Mouse (Mus musculus) regulatory T cell (primary cell): ENCODE data around the gene Myo19.

Experiments
- in situ Hi-C: fragments of 300-600 bp; cut with MboI, MseI; formaldehyde crosslinking; loops from one replicate; pipeline ENCODE4 v1.15.1; 2025; ENCODE audit warnings: high pct_unique_total_duplicates

The Myo19 gene

GRCm38 (mm10) chr11:84886236-84886635 is 6.3 kb downstream of the Myo19 start:
- in situ Hi-C loops, result no loop called here

GRCm38 (mm10) chr11:84886767-84887511 is 7.0 kb downstream of the Myo19 start:
- in situ Hi-C loops, result no loop called here

GRCm38 (mm10) chr11:84888025-84888424 is 8.1 kb downstream of the Myo19 start:
- in situ Hi-C loops, result no loop called here

GRCm38 (mm10) chr11:84889492-84889891 is 9.5 kb downstream of the Myo19 start:
- in situ Hi-C loops, result no loop called here

- in situ Hi-C loops, result no loop called here
Observed at GRCm38 (mm10) chr11:84891705-84892104, 11.8 kb downstream of the Myo19 start.

- in situ Hi-C loops, result no loop called here
Observed at GRCm38 (mm10) chr11:84893113-84893512, 13.2 kb downstream of the Myo19 start.

GRCm38 (mm10) chr11:84904597-84905144 is 24.7 kb downstream of the Myo19 start:
- in situ Hi-C loops, result no loop called here

GRCm38 (mm10) chr11:84907081-84907480 is 27.1 kb downstream of the Myo19 start:
- in situ Hi-C loops, result no loop called here

- in situ Hi-C loops, result no loop called here
Observed at GRCm38 (mm10) chr11:84908480-84908879, 28.5 kb downstream of the Myo19 start.

GRCm38 (mm10) chr11:84910411-84910810 is 30.5 kb downstream of the Myo19 start:
- in situ Hi-C loops, result no loop called here

- in situ Hi-C loops, result no loop called here
Observed at GRCm38 (mm10) chr11:84914673-84915072, 34.7 kb downstream of the Myo19 start.

GRCm38 (mm10) chr11:84916053-84916702 is 36.2 kb downstream of the Myo19 start, which contains the start of gene Znhit3:
Znhit3 (minus strand) TSS chr11:84916366.
- in situ Hi-C loops, result no loop called here

- in situ Hi-C loops, result no loop called here
Observed at GRCm38 (mm10) chr11:84916703-84917300, 36.9 kb downstream of the Myo19 start.

GRCm38 (mm10) chr11:84918425-84918824 is 38.5 kb downstream of the Myo19 start:
- in situ Hi-C loops, result no loop called here

- in situ Hi-C loops, result no loop called here
Observed at GRCm38 (mm10) chr11:84919276-84919675, 39.3 kb downstream of the Myo19 start.

GRCm38 (mm10) chr11:84919951-84920350 is 40.0 kb downstream of the Myo19 start:
- in situ Hi-C loops, result no loop called here

GRCm38 (mm10) chr11:84920981-84921380 is 41.0 kb downstream of the Myo19 start:
- in situ Hi-C loops, result no loop called here

GRCm38 (mm10) chr11:84932261-84932660 is 52.3 kb downstream of the Myo19 start:
- in situ Hi-C loops, result no loop called here

GRCm38 (mm10) chr11:84939508-84940053 is 59.6 kb downstream of the Myo19 start:
- in situ Hi-C loops, result no loop called here

GRCm38 (mm10) chr11:84940140-84940539 is 60.2 kb downstream of the Myo19 start:
- in situ Hi-C loops, result no loop called here

GRCm38 (mm10) chr11:84943948-84944347 is 64.0 kb downstream of the Myo19 start:
- in situ Hi-C loops, result no loop called here
